33 mouse cellular contexts compared by ENCODE assay signal in the genomic region with DNA sequence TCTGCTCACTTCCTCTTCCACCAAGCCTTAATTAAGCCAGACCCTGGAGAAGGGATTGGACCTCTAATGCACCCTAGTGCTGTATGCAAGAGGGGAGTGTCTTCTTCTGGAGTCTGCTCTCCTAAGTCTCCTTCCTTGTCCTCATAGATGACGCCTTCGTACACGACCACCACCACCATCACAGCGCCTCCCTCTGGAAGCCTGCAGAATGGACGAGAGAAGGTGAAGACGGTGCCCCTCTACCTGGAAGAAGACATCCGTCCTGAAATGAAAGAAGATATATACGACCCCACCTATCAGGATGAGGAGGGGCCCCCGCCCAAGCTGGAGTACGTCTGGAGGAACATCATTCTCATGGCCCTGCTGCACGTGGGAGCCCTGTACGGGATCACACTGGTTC. TPM values are rescaled to one million over a fixed set of nuclear protein-coding genes. Genes with fewer than 3 reads are reported as not detected.
DNase-seq lines count a peak whose midpoint lies in the region; ATAC-seq and TF ChIP-seq lines count a peak whose summit lies in the region.
"Had no signal": no experiment of that assay in that cellular context is flagged by ENCODE, and none has a peak within 500 bp of the region (broad histone marks: within the 10 kb centered on the region; RNA-seq: fewer than 3 reads in every experiment).

No protein-coding gene starts in this region.

- H3K36me3 ChIP-seq in testis, adult 2 months (ENCODE audit: control insufficient read depth, insufficient read depth, low read length), result no peaks in the 10 kb centered on the region
- no peaks in the 10 kb centered on the region for H3K36me3 ChIP-seq in ES-Bruce4 (ENCODE audit: control insufficient read depth, insufficient read depth, low read length, poor library complexity, severe bottlenecking)
- H3K36me3 ChIP-seq in forebrain, embryonic 16.5 days (ENCODE audit: control insufficient read depth, insufficient read depth), result no peaks in the 10 kb centered on the region
- H3K36me3 ChIP-seq: embryonic facial prominence, embryonic 12.5 days; forebrain, embryonic 15.5 days; heart, embryonic 10.5 days; heart, embryonic 15.5 days; hindbrain, embryonic 12.5 days; lung, embryonic 15.5 days; midbrain, embryonic 12.5 days; neural tube, embryonic 12.5 days had no signal

- no peak overlapping the region for H3K9ac ChIP-seq in ES-Bruce4 (ENCODE audit: low read depth, poor library complexity, severe bottlenecking)
- no peak overlapping the region for H3K9ac ChIP-seq in forebrain, embryonic 16.5 days (replicated peaks; ENCODE audit: low read depth, low read length)
- H3K9ac ChIP-seq: embryonic facial prominence, embryonic 12.5 days; forebrain, embryonic 15.5 days; heart, embryonic 15.5 days; hindbrain, embryonic 12.5 days; lung, embryonic 15.5 days; midbrain, embryonic 12.5 days; neural tube, embryonic 12.5 days had no signal

- ATAC-seq in forebrain, embryonic 16.5 days, result no peak
- ATAC-seq: forebrain, embryonic 15.5 days; intestine, embryonic 16.5 days had no signal

- H3K9me3 ChIP-seq in ES-Bruce4 (replicated peaks; ENCODE audit: control insufficient read depth, insufficient read depth, low read length, poor library complexity, severe bottlenecking), result no peaks in the 10 kb centered on the region
- H3K9me3 ChIP-seq in forebrain, embryonic 16.5 days (ENCODE audit: control insufficient read depth, low read length), result no peaks in the 10 kb centered on the region
- H3K9me3 ChIP-seq: embryonic facial prominence, embryonic 12.5 days; forebrain, embryonic 15.5 days; heart, embryonic 10.5 days; heart, embryonic 15.5 days; hindbrain, embryonic 12.5 days; lung, embryonic 15.5 days; midbrain, embryonic 12.5 days; neural tube, embryonic 12.5 days had no signal

- H3K4me2 ChIP-seq in forebrain, embryonic 16.5 days (ENCODE audit: low read length), result no peak overlapping the region
- H3K4me2 ChIP-seq: embryonic facial prominence, embryonic 12.5 days; forebrain, embryonic 15.5 days; heart, embryonic 15.5 days; hindbrain, embryonic 12.5 days; lung, embryonic 15.5 days; midbrain, embryonic 12.5 days; neural tube, embryonic 12.5 days had no signal

- no peaks in the 10 kb centered on the region for H3K4me1 ChIP-seq in testis, adult 2 months (ENCODE audit: control insufficient read depth, insufficient read depth, low read length)
- H3K4me1 ChIP-seq in ES-Bruce4 (ENCODE audit: control insufficient read depth, insufficient read depth, low read length), result peaks cover 4% of the 10 kb centered on the region
- H3K4me1 ChIP-seq in bone marrow macrophage, adult 2 months (ENCODE audit: control insufficient read depth, insufficient read depth, low read length), result peaks cover 8% of the 10 kb centered on the region
- H3K4me1 ChIP-seq in forebrain, embryonic 16.5 days (replicated peaks; ENCODE audit: control insufficient read depth, insufficient read depth, low read length), result no peaks in the 10 kb centered on the region
- H3K4me1 ChIP-seq: embryonic facial prominence, embryonic 12.5 days; forebrain, embryonic 15.5 days; heart, embryonic 10.5 days; heart, embryonic 15.5 days; hindbrain, embryonic 12.5 days; lung, embryonic 15.5 days; midbrain, embryonic 12.5 days; neural tube, embryonic 12.5 days had no signal

- no peak overlapping the region for H3K4me3 ChIP-seq in testis, adult 2 months (ENCODE audit: control insufficient read depth, low read depth, low read length)
- no peak overlapping the region for H3K4me3 ChIP-seq in ES-Bruce4 (ENCODE audit: low read depth, low read length)
- H3K4me3 ChIP-seq in bone marrow macrophage, adult 2 months (ENCODE audit: insufficient read depth, low read length), result no peak overlapping the region
- H3K4me3 ChIP-seq in forebrain, embryonic 16.5 days (replicated peaks; ENCODE audit: low read length), result no peak overlapping the region
- H3K4me3 ChIP-seq: embryonic facial prominence, embryonic 12.5 days; forebrain, embryonic 15.5 days; heart, embryonic 10.5 days; heart, embryonic 15.5 days; hindbrain, embryonic 12.5 days; lung, embryonic 15.5 days; megakaryocyte, embryonic 14.5 days; midbrain, embryonic 12.5 days; myocyte; neural tube, embryonic 12.5 days had no signal

- no peaks in the 10 kb centered on the region for H3K27me3 ChIP-seq in testis, adult 2 months (ENCODE audit: control insufficient read depth, insufficient read depth, low read length)
- 0 out of 2 replicates have a peak, but pooled peaks cover 1% of the 10 kb centered on the region for H3K27me3 ChIP-seq in ES-Bruce4 (ENCODE audit: control insufficient read depth, insufficient read depth, low read length, poor library complexity, severe bottlenecking)
- H3K27me3 ChIP-seq in forebrain, embryonic 16.5 days (replicated peaks; ENCODE audit: control insufficient read depth, insufficient read depth, low read length), result no peaks in the 10 kb centered on the region
- H3K27me3 ChIP-seq: embryonic facial prominence, embryonic 12.5 days; forebrain, embryonic 15.5 days; heart, embryonic 15.5 days; hindbrain, embryonic 12.5 days; lung, embryonic 15.5 days; midbrain, embryonic 12.5 days; neural tube, embryonic 12.5 days had no signal

- no peak for TF ChIP-seq EP300 in ES-Bruce4 (IDR thresholded peaks at IDR 0.05; ENCODE audit: insufficient read depth, low read depth, low read length)

- no peak for DNase-seq in testis, postnatal 10 days (ENCODE audit: low spot score)
- no peak for DNase-seq in lung, postnatal 14 days
- no peak for DNase-seq in gastrocnemius, adult 18-20 months (ENCODE audit: low spot score)
- DNase-seq: adrenal gland, adult 8-10 months; B cell, adult 2 months; cerebellum, adult 8-10 months; cerebellum, postnatal 36 days; embryo, embryonic 11 days; heart, postnatal 36 days; kidney, adult 8-10 months; kidney, postnatal 14 days; lung, postnatal 36 days; thymus, postnatal 25 days had no signal

- no peak for TF ChIP-seq POLR2A in testis, adult 2 months (IDR thresholded peaks at IDR 0.05; ENCODE audit: control insufficient read depth, low read depth, low read length)
- TF ChIP-seq POLR2A in ES-Bruce4 (IDR thresholded peaks at IDR 0.05; ENCODE audit: insufficient read depth, low read length), result no peak
- TF ChIP-seq POLR2A in bone marrow macrophage, adult 2 months (IDR thresholded peaks at IDR 0.05; ENCODE audit: borderline replicate concordance, low read depth, low read length), result no peak

- TF ChIP-seq CTCF in testis, adult 2 months (IDR thresholded peaks at IDR 0.05; ENCODE audit: control insufficient read depth, insufficient read depth, insufficient replicate concordance, low read depth, low read length), result peak; percentile 34; the same call in 1 of the 2 replicates
- peak; percentile 43 for TF ChIP-seq CTCF in ES-Bruce4 (IDR thresholded peaks at IDR 0.05; ENCODE audit: low read depth, low read length)
- peak; percentile 37; the same call in 1 of the 2 replicates for TF ChIP-seq CTCF in bone marrow macrophage, adult 2 months (IDR thresholded peaks at IDR 0.05; ENCODE audit: low read depth, low read length)

- H3K27ac ChIP-seq in testis, adult 2 months (ENCODE audit: control insufficient read depth, insufficient read depth, low read depth, low read length), result no peak overlapping the region
- H3K27ac ChIP-seq in ES-Bruce4 (ENCODE audit: insufficient read depth, low read length), result no peak overlapping the region
- H3K27ac ChIP-seq in bone marrow macrophage, adult 2 months (ENCODE audit: insufficient read depth, low read depth, low read length), result no peak overlapping the region
- H3K27ac ChIP-seq in forebrain, embryonic 16.5 days (ENCODE audit: low read length), result no peak overlapping the region
- H3K27ac ChIP-seq: embryonic facial prominence, embryonic 12.5 days; forebrain, embryonic 15.5 days; heart, embryonic 10.5 days; heart, embryonic 15.5 days; hindbrain, embryonic 12.5 days; lung, embryonic 15.5 days; midbrain, embryonic 12.5 days; neural tube, embryonic 12.5 days had no signal

- 77% methylated on average over 12 of the region's 12 CpGs for WGBS in forebrain, embryonic 16.5 days

RNA-seq across cellular contexts. Expression of gene Scd3, which starts 12.2 kb away (rescaled TPM):
- 7.1 and 9.0 TPM in 2 replicates for polyA plus RNA-seq in testis, adult 2 months (2012; rRNA removed)
- polyA plus RNA-seq in ES-Bruce4 (2011; ENCODE audit: insufficient read depth, insufficient read length, low read depth, missing spikeins), result 2.0 and 3.3 TPM in 2 replicates
- not detected in 2 replicates for polyA plus RNA-seq in bone marrow macrophage, adult 2 months (2012; ENCODE audit: insufficient read depth, insufficient read length, missing spikeins)
- 1.8 and 2.1 TPM in 2 replicates for polyA plus RNA-seq in forebrain, embryonic 16.5 days (2015; fragmentation: Nextera tagmentation; extraction: Ambion mirVana)
- not detected for total RNA-seq in gastrocnemius, adult 18-20 months (2021)
- total RNA-seq: gastrocnemius, adult 8-10 months; heart, postnatal 36 days; liver, adult 2 months had no signal
- polyA plus RNA-seq: liver, embryonic 16.5 days had no signal

RNA-seq across cellular contexts. Expression of gene Pkd2l1, which starts 23.0 kb away (rescaled TPM):
- polyA plus RNA-seq in testis, adult 2 months (2012; rRNA removed), result 9.2 and 11.5 TPM in 2 replicates
- polyA plus RNA-seq in ES-Bruce4 (2011; ENCODE audit: insufficient read depth, insufficient read length, low read depth, missing spikeins), result not detected in 2 replicates
- not detected in 2 replicates for polyA plus RNA-seq in bone marrow macrophage, adult 2 months (2012; ENCODE audit: insufficient read depth, insufficient read length, missing spikeins)
- not detected in 2 replicates for polyA plus RNA-seq in forebrain, embryonic 16.5 days (2015; fragmentation: Nextera tagmentation; extraction: Ambion mirVana)
- total RNA-seq in gastrocnemius, adult 18-20 months (2021), result not detected
- total RNA-seq: adrenal gland, adult 8-10 months; gastrocnemius, adult 8-10 months; heart, postnatal 36 days; liver, adult 2 months had no signal
- polyA plus RNA-seq: embryonic facial prominence, embryonic 12.5 days; heart, embryonic 10.5 days; heart, embryonic 15.5 days; intestine, embryonic 16.5 days; limb, embryonic 11.5 days; liver, adult 2 months; liver, embryonic 16.5 days; myocyte; stomach, embryonic 14.5 days had no signal
